Mouse (Mus musculus) liver, embryonic 14.5 days (tissue): ENCODE results near the gene Zbtb42.

ENCODE experiments used
- CTCF ChIP-seq: IDR thresholded peaks from 2 replicates; pipeline ENCODE4 v1.5.1; 2016; ENCODE audit warnings: antibody characterized with exemption, low read depth, control low read depth
- EP300 ChIP-seq: IDR thresholded peaks from 2 replicates; pipeline ENCODE4 v1.6.1; 2016; ENCODE audit warnings: antibody characterized with exemption, low read depth

GRCm38 (mm10) chr12:112677943-112678554, 579 bp upstream of the Zbtb42 start:
- no peak for TF ChIP-seq EP300
- TF ChIP-seq CTCF: 0 out of 2 replicates have a peak, but pooled peaks have one; percentile 12
